ENCODE assay signal across 11 mouse cellular contexts in genomic region chr12:28800423-28800822, GRCm38 (mm10). TPM values are rescaled to one million over a fixed set of nuclear protein-coding genes. Genes with fewer than 3 reads are reported as not detected.
A peak's percentile ranks its signal among the peaks of the same experiment; 100 is the strongest.
DNase-seq lines count a peak whose midpoint lies in the region; ATAC-seq and TF ChIP-seq lines count a peak whose summit lies in the region.
"Had no signal": no experiment of that assay in that cellular context is flagged by ENCODE, and none has a peak within 500 bp of the region (broad histone marks: within the 10 kb centered on the region; RNA-seq: fewer than 3 reads in every experiment).

No protein-coding gene starts in this region.

- H3K27me3 ChIP-seq in kidney, embryonic 15.5 days = no peaks in the 10 kb centered on the region
- H3K27me3 ChIP-seq in forebrain, embryonic 11.5 days (ENCODE audit: control insufficient read depth, insufficient read depth, low read length) = no peaks in the 10 kb centered on the region
- no peaks in the 10 kb centered on the region for H3K27me3 ChIP-seq in hindbrain, embryonic 16.5 days (replicated peaks; ENCODE audit: control insufficient read depth, insufficient read depth, low read length)
- H3K27me3 ChIP-seq in cerebellum, adult 2 months (ENCODE audit: control insufficient read depth, insufficient read depth, low read length) = no peaks in the 10 kb centered on the region
- H3K27me3 ChIP-seq: limb, embryonic 15.5 days had no signal

- H3K9ac ChIP-seq in kidney, embryonic 15.5 days = no peak overlapping the region
- H3K9ac ChIP-seq in forebrain, embryonic 11.5 days (ENCODE audit: low read length) = no peak overlapping the region
- H3K9ac ChIP-seq in hindbrain, embryonic 16.5 days (ENCODE audit: low read depth, low read length) = peak overlapping the region; percentile 17; the same call in 1 of the 2 replicates
- H3K9ac ChIP-seq: limb, embryonic 15.5 days had no signal

- H3K36me3 ChIP-seq in kidney, embryonic 15.5 days = no peaks in the 10 kb centered on the region
- no peaks in the 10 kb centered on the region for H3K36me3 ChIP-seq in forebrain, embryonic 11.5 days (ENCODE audit: control insufficient read depth, insufficient read depth, low read length)
- no peaks in the 10 kb centered on the region for H3K36me3 ChIP-seq in hindbrain, embryonic 16.5 days (ENCODE audit: control insufficient read depth, insufficient read depth, low read length)
- H3K36me3 ChIP-seq: limb, embryonic 15.5 days had no signal

- H3K9me3 ChIP-seq in kidney, embryonic 15.5 days (replicated peaks) = no peaks in the 10 kb centered on the region; the same call in 1 of the 2 replicates
- H3K9me3 ChIP-seq in forebrain, embryonic 11.5 days (ENCODE audit: control insufficient read depth, low read length) = no peaks in the 10 kb centered on the region
- no peaks in the 10 kb centered on the region for H3K9me3 ChIP-seq in hindbrain, embryonic 16.5 days (ENCODE audit: control insufficient read depth, low read length)
- H3K9me3 ChIP-seq: limb, embryonic 15.5 days had no signal

- TF ChIP-seq CTCF in cerebellum, adult 2 months (IDR thresholded peaks at IDR 0.05; ENCODE audit: borderline replicate concordance, insufficient read depth, low read depth, low read length) = no peak

- H3K27ac ChIP-seq in kidney, embryonic 15.5 days = peak overlapping the region; percentile 22; the same call in 1 of the 2 replicates
- 0 out of 2 replicates have a peak overlapping the region, but pooled peaks have one; percentile 19 for H3K27ac ChIP-seq in forebrain, embryonic 11.5 days (ENCODE audit: low read depth, low read length)
- H3K27ac ChIP-seq in hindbrain, embryonic 16.5 days (ENCODE audit: low read depth, low read length) = peak overlapping the region; percentile 39
- no peak overlapping the region for H3K27ac ChIP-seq in cerebellum, adult 2 months (ENCODE audit: insufficient read depth, low read length)
- H3K27ac ChIP-seq: limb, embryonic 15.5 days had no signal

- DNase-seq in kidney, postnatal 36 days = no peak
- DNase-seq in forebrain, embryonic 11.5 days (ENCODE audit: low spot score) = no peak
- peak; percentile 42 for DNase-seq in naive thymus-derived CD4-positive, alpha-beta T cell, adult 2 months (ENCODE audit: low read depth)
- DNase-seq in cerebellum, adult 2 months = no peak
- no peak for DNase-seq in layer of hippocampus, adult 8-10 months (ENCODE audit: low spot score in 2 of 2)
- DNase-seq in left cerebral cortex, adult 18-20 months (ENCODE audit: low spot score in 2 of 2) = no peak
- DNase-seq: adrenal gland, postnatal 25 days; cerebellum, postnatal 36 days had no signal

- no peak for ATAC-seq in kidney, embryonic 15.5 days (replicated peaks; ENCODE audit: low FRiP score)
- no peak for ATAC-seq in forebrain, embryonic 11.5 days (replicated peaks; ENCODE audit: low FRiP score)
- ATAC-seq in hindbrain, embryonic 16.5 days = peak; percentile 1; the same call in 1 of the 2 replicates

- H3K4me2 ChIP-seq in kidney, embryonic 15.5 days = no peak overlapping the region
- H3K4me2 ChIP-seq in forebrain, embryonic 11.5 days (ENCODE audit: low read depth, low read length, severe bottlenecking) = no peak overlapping the region
- no peak overlapping the region for H3K4me2 ChIP-seq in hindbrain, embryonic 16.5 days (ENCODE audit: low read length)
- H3K4me2 ChIP-seq: limb, embryonic 15.5 days had no signal

- 56% methylated on average over 4 of the region's 4 CpGs for WGBS in kidney, embryonic 15.5 days
- WGBS in forebrain, embryonic 11.5 days = 65% methylated on average over 4 of the region's 4 CpGs
- WGBS in hindbrain, embryonic 16.5 days = 50% methylated on average over 4 of the region's 4 CpGs
- 86% methylated on average over 4 of the region's 4 CpGs for WGBS in cerebellum, adult 2 months

- H3K4me3 ChIP-seq in kidney, embryonic 15.5 days (replicated peaks) = no peak overlapping the region
- H3K4me3 ChIP-seq in forebrain, embryonic 11.5 days (ENCODE audit: low read depth, low read length) = no peak overlapping the region
- H3K4me3 ChIP-seq in hindbrain, embryonic 16.5 days (ENCODE audit: low read length) = no peak overlapping the region
- no peak overlapping the region for H3K4me3 ChIP-seq in cerebellum, adult 2 months (replicated peaks; ENCODE audit: insufficient read depth, low read depth, low read length)
- H3K4me3 ChIP-seq: limb, embryonic 15.5 days had no signal

- H3K4me1 ChIP-seq in kidney, embryonic 15.5 days = peaks cover 26% of the 10 kb centered on the region
- H3K4me1 ChIP-seq in forebrain, embryonic 11.5 days (replicated peaks; ENCODE audit: control insufficient read depth, insufficient read depth, low read length) = peaks cover 10% of the 10 kb centered on the region
- peaks cover 24% of the 10 kb centered on the region for H3K4me1 ChIP-seq in hindbrain, embryonic 16.5 days (ENCODE audit: control insufficient read depth, insufficient read depth, low read depth, low read length)
- peaks cover 32% of the 10 kb centered on the region for H3K4me1 ChIP-seq in cerebellum, adult 2 months (ENCODE audit: control insufficient read depth, insufficient read depth, low read length)

- no peak for TF ChIP-seq POLR2A in cerebellum, adult 2 months (IDR thresholded peaks at IDR 0.05; ENCODE audit: borderline replicate concordance, insufficient read depth, low read length)

RNA-seq across cellular contexts. Expression of gene Eipr1, which starts 48.8 kb away (rescaled TPM):
- 33.9 and 36.6 TPM in 2 replicates for polyA plus RNA-seq in kidney, embryonic 15.5 days (2015; fragmentation: Nextera tagmentation; extraction: Ambion mirVana)
- polyA plus RNA-seq in forebrain, embryonic 11.5 days (2014; fragmentation: Nextera tagmentation; extraction: Ambion mirVana) = 36.3 and 40.3 TPM in 2 replicates
- 68.3 and 71.7 TPM in 2 replicates for polyA plus RNA-seq in hindbrain, embryonic 16.5 days (2015; fragmentation: Nextera tagmentation; extraction: Ambion mirVana)
- 40.6 and 42.2 TPM in 2 replicates for polyA plus RNA-seq in cerebellum, adult 2 months (2012; rRNA removed)
- 10 to 100 TPM; 45.7 to 63.2 (median 54.1) TPM for total RNA-seq in layer of hippocampus, adult 8-10 months (2022)
- 10 to 100 TPM; 60.2 to 66.6 TPM for total RNA-seq in left cerebral cortex, adult 18-20 months (2021)

RNA-seq across cellular contexts. Expression of gene Trappc12, which starts 50.2 kb away (rescaled TPM):
- polyA plus RNA-seq in kidney, embryonic 15.5 days (2015; fragmentation: Nextera tagmentation; extraction: Ambion mirVana) = 38.6 and 42.5 TPM in 2 replicates
- 40.0 and 40.1 TPM in 2 replicates for polyA plus RNA-seq in forebrain, embryonic 11.5 days (2014; fragmentation: Nextera tagmentation; extraction: Ambion mirVana)
- polyA plus RNA-seq in hindbrain, embryonic 16.5 days (2015; fragmentation: Nextera tagmentation; extraction: Ambion mirVana) = 41.4 and 43.1 TPM in 2 replicates
- polyA plus RNA-seq in cerebellum, adult 2 months (2012; rRNA removed) = 49.4 and 50.8 TPM in 2 replicates
- 10 to 100 TPM; 56.4 to 64.8 (median 59.1) TPM for total RNA-seq in layer of hippocampus, adult 8-10 months (2022)
- total RNA-seq in left cerebral cortex, adult 18-20 months (2021) = 10 to 100 TPM; 63.4 to 64.4 TPM
